Mouse (Mus musculus): Measurements from ENCODE around the gene Atxn2. TPM values are rescaled to one million over a fixed set of nuclear protein-coding genes. Genes with fewer than 3 reads are reported as not detected.

The Atxn2 gene
- total and polyA plus RNA-seq, 3 experiments, result 7.7 to 58.4 (median 8.3) TPM

DNA sequence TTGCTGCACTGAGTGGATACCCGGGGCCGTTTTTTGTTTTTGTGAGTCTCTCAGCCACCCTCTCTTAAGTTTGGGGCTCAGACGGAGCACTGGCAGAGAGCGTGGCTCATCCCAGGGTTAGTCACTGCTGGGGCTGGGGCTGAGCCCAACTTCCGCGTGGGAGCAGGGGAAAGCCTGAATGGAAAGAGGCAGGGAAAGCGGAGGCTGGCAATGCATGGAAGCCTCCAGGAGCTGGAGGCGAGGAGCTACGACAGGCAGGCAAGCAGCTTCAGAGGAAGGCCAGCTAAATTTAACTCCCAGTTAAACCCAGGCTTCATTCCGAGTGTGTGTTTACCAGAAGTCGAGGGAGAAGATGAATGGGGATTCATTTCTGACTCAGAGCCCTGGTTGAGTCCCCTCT lies 10.6 kb upstream of the Atxn2 start:
- Histone ChIP-seq H3K9ac (ENCODE audit: insufficient read depth, low read depth) (no peak overlapping the region), H3K9me3 (replicated peaks; ENCODE audit: low read length) (no peaks in the 10 kb centered on the region), H3K4me1 (ENCODE audit: control insufficient read depth in 1 of 2, insufficient read depth in 2 of 2) (peaks cover 0 to 5% of the 10 kb centered on the region in 2 experiments; a peak in 1 of 4 replicates), H3K4me2 (ENCODE audit: insufficient read depth, low read depth, poor library complexity, severe bottlenecking) (no peak overlapping the region), H3K36me3 (replicated peaks in 1 of 2; ENCODE audit: control insufficient read depth in 1 of 2, insufficient read depth in 1 of 2, low read length in 1 of 2) (no peaks in the 10 kb centered on the region), H3K79me2 (replicated peaks; ENCODE audit: control insufficient read depth, extremely low read depth, insufficient read depth, poor library complexity, severe bottlenecking) (no peaks in the 10 kb centered on the region), H3K27ac (ENCODE audit: insufficient read depth, low read depth) (no peak overlapping the region), H3K4me3 (replicated peaks in 1 of 3; ENCODE audit: low read depth in 2 of 3, low read length in 2 of 3, poor library complexity in 1 of 3) (no peak overlapping the region), H3K27me3 (replicated peaks) (peaks cover 2% of the 10 kb centered on the region)
- dilution Hi-C loops (cut with MboI; ENCODE audit: extremely low pct_ligation_motif_present, extremely low pct_unique_long_range_greater_than_20kb, low sequenced_read_pairs), result no loop called here
- no peak for DNase-seq (ENCODE audit: extremely low read depth)
- no peak for TF ChIP-seq MAFK (IDR thresholded peaks at IDR 0.05; ENCODE audit: insufficient replicate concordance, low read length)
- TF ChIP-seq CTCF (conservative IDR thresholded peaks at IDR 0.05 in 1 of 2, IDR thresholded peaks at IDR 0.05 in 1 of 2; ENCODE audit: low read depth in 2 of 2, low read length in 2 of 2), result no peak
- TF ChIP-seq UBTF (IDR thresholded peaks at IDR 0.05; ENCODE audit: low read depth, low read length), result no peak
- no peak for TF ChIP-seq MYC (IDR thresholded peaks at IDR 0.05; ENCODE audit: low read depth, low read length)
- no peak for TF ChIP-seq RCOR1 (conservative IDR thresholded peaks at IDR 0.05; ENCODE audit: low read depth, low read length)
- TF ChIP-seq JUN (IDR thresholded peaks at IDR 0.05; ENCODE audit: insufficient read depth, low read depth, low read length), result no peak
- no peak for TF ChIP-seq USF1 (IDR thresholded peaks at IDR 0.05; ENCODE audit: low read depth, low read length)
- in situ Hi-C loops (cut with MboI; ENCODE audit: low pct_ligation_motif_present, low pct_unique_long_range_greater_than_20kb, low sequenced_read_pairs), result no loop called here

GRCm38 (mm10) chr5:121701111-121701769 lies 9.9 kb upstream of the Atxn2 start:
- dilution Hi-C loops (cut with MboI; ENCODE audit: extremely low pct_ligation_motif_present, extremely low pct_unique_long_range_greater_than_20kb, low sequenced_read_pairs) (no loop called here), in situ Hi-C loops (cut with MboI; ENCODE audit: low pct_ligation_motif_present, low pct_unique_long_range_greater_than_20kb, low sequenced_read_pairs) (no loop called here)
- Histone ChIP-seq H3K27ac (ENCODE audit: insufficient read depth, low read depth) (no peak overlapping the region), H3K9me3 (replicated peaks; ENCODE audit: low read length) (no peaks in the 10 kb centered on the region), H3K4me2 (ENCODE audit: insufficient read depth, low read depth, poor library complexity, severe bottlenecking) (no peak overlapping the region), H3K36me3 (replicated peaks in 1 of 2; ENCODE audit: control insufficient read depth in 1 of 2, insufficient read depth in 1 of 2, low read length in 1 of 2) (no peaks in the 10 kb centered on the region), H3K4me1 (ENCODE audit: control insufficient read depth in 1 of 2, insufficient read depth in 2 of 2) (peaks cover 0 to 5% of the 10 kb centered on the region in 2 experiments; a peak in 1 of 4 replicates), H3K4me3 (replicated peaks in 1 of 3; ENCODE audit: low read depth in 2 of 3, low read length in 2 of 3, poor library complexity in 1 of 3) (no peak overlapping the region), H3K79me2 (replicated peaks; ENCODE audit: control insufficient read depth, extremely low read depth, insufficient read depth, poor library complexity, severe bottlenecking) (no peaks in the 10 kb centered on the region), H3K27me3 (replicated peaks) (peaks cover 2% of the 10 kb centered on the region), H3K9ac (ENCODE audit: insufficient read depth, low read depth) (no peak overlapping the region)
- TF ChIP-seq MAZ (IDR thresholded peaks at IDR 0.05; ENCODE audit: low read depth, low read length), result no peak
- no peak for TF ChIP-seq MEF2A (IDR thresholded peaks at IDR 0.05; ENCODE audit: borderline replicate concordance, low read depth, low read length)
- TF ChIP-seq CTCF (conservative IDR thresholded peaks at IDR 0.05 in 1 of 2, IDR thresholded peaks at IDR 0.05 in 1 of 2; ENCODE audit: low read depth in 2 of 2, low read length in 2 of 2), result no peak
- TF ChIP-seq TCF12 (IDR thresholded peaks at IDR 0.05; ENCODE audit: low read depth, low read length), result no peak
- no peak for TF ChIP-seq RAD21 (IDR thresholded peaks at IDR 0.05; ENCODE audit: low read depth, low read length)
- TF ChIP-seq SIN3A (IDR thresholded peaks at IDR 0.05; ENCODE audit: low read length), result no peak
- TF ChIP-seq HCFC1 (IDR thresholded peaks at IDR 0.05; ENCODE audit: low read depth, low read length), result no peak
- TF ChIP-seq JUND (conservative IDR thresholded peaks at IDR 0.05; ENCODE audit: low read depth, low read length), result no peak
- TF ChIP-seq KAT2A (IDR thresholded peaks at IDR 0.05; ENCODE audit: insufficient replicate concordance, low read length), result no peak
- TF ChIP-seq JUN (IDR thresholded peaks at IDR 0.05; ENCODE audit: insufficient read depth, low read depth, low read length), result no peak
- no peak for TF ChIP-seq POLR2A (IDR thresholded peaks at IDR 0.05; ENCODE audit: low read depth, low read length)
- TF ChIP-seq EP300 (IDR thresholded peaks at IDR 0.05; ENCODE audit: low read length), result no peak
- no peak for TF ChIP-seq USF1 (IDR thresholded peaks at IDR 0.05; ENCODE audit: low read depth, low read length)
- no peak for TF ChIP-seq ETS1 (conservative IDR thresholded peaks at IDR 0.05; ENCODE audit: low read depth, low read length)
- TF ChIP-seq CHD1 (IDR thresholded peaks at IDR 0.05; ENCODE audit: low read depth, low read length), result no peak
- TF ChIP-seq POLR2AphosphoS2 (IDR thresholded peaks at IDR 0.05; ENCODE audit: low read depth, low read length), result no peak
- no peak for TF ChIP-seq SMC3 (IDR thresholded peaks at IDR 0.05; ENCODE audit: low read depth, low read length)
- no peak for TF ChIP-seq USF2 (conservative IDR thresholded peaks at IDR 0.05; ENCODE audit: low read depth, low read length)
- TF ChIP-seq BHLHE40 (IDR thresholded peaks at IDR 0.05; ENCODE audit: low read depth, low read length), result no peak
- DNase-seq (ENCODE audit: extremely low read depth), result no peak

Measured in CH12.LX (cell line).